Mouse (Mus musculus): ENCODE data around the gene Rrp8. TPM values are rescaled to one million over a fixed set of nuclear protein-coding genes. Genes with fewer than 3 reads are reported as not detected.

Gene Rrp8
- polyA plus RNA-seq, 1 experiment: 16.3 TPM

GRCm38 (mm10) chr7:105777797-105778552 lies 40.8 kb upstream of the Rrp8 start:
- no peak overlapping the region for H3K4me3 ChIP-seq (ENCODE audit: control insufficient read depth, insufficient read depth, low read length)
- no peak for DNase-seq
- peak overlapping the region; percentile 41; the same call in 1 of the 2 replicates for H3K27ac ChIP-seq (ENCODE audit: control insufficient read depth, insufficient read depth, low read length)
- H3K27me3 ChIP-seq (ENCODE audit: control insufficient read depth, insufficient read depth, low read length): no peaks in the 10 kb centered on the region
- 38% methylated on average over 13 of the region's 13 CpGs for whole genome bisulfite sequencing
- no peaks in the 10 kb centered on the region for H3K36me3 ChIP-seq (ENCODE audit: control insufficient read depth, insufficient read depth, low read length)
- H3K4me1 ChIP-seq (replicated peaks; ENCODE audit: control insufficient read depth, insufficient read depth, low read length): peaks cover 16% of the 10 kb centered on the region
- no peak for TF ChIP-seq CTCF (IDR thresholded peaks at IDR 0.05; ENCODE audit: borderline replicate concordance, control insufficient read depth, extremely low read depth, insufficient read depth, low read length, poor library complexity)
- TF ChIP-seq POLR2A (IDR thresholded peaks at IDR 0.05; ENCODE audit: control insufficient read depth, extremely low read depth, insufficient read depth, low read length, poor library complexity): no peak

GRCm38 (mm10) chr7:105777316-105777715 lies 40.1 kb upstream of the Rrp8 start:
- Histone ChIP-seq H3K27me3 (ENCODE audit: control insufficient read depth, insufficient read depth, low read length) (no peaks in the 10 kb centered on the region), H3K36me3 (ENCODE audit: control insufficient read depth, insufficient read depth, low read length) (no peaks in the 10 kb centered on the region), H3K4me3 (ENCODE audit: control insufficient read depth, insufficient read depth, low read length) (no peak overlapping the region), H3K4me1 (replicated peaks; ENCODE audit: control insufficient read depth, insufficient read depth, low read length) (peaks cover 16% of the 10 kb centered on the region), H3K27ac (ENCODE audit: control insufficient read depth, insufficient read depth, low read length) (no peak overlapping the region)
- DNase-seq: no peak
- TF ChIP-seq POLR2A (IDR thresholded peaks at IDR 0.05; ENCODE audit: control insufficient read depth, extremely low read depth, insufficient read depth, low read length, poor library complexity): no peak
- no peak for TF ChIP-seq CTCF (IDR thresholded peaks at IDR 0.05; ENCODE audit: borderline replicate concordance, control insufficient read depth, extremely low read depth, insufficient read depth, low read length, poor library complexity)
- 98% methylated on average over 1 of the region's 1 CpGs for WGBS

- Histone ChIP-seq H3K27ac (ENCODE audit: control insufficient read depth, insufficient read depth, low read length) (no peak overlapping the region), H3K36me3 (ENCODE audit: control insufficient read depth, insufficient read depth, low read length) (no peaks in the 10 kb centered on the region), H3K27me3 (ENCODE audit: control insufficient read depth, insufficient read depth, low read length) (no peaks in the 10 kb centered on the region), H3K4me1 (replicated peaks; ENCODE audit: control insufficient read depth, insufficient read depth, low read length) (peaks cover 16% of the 10 kb centered on the region), H3K4me3 (ENCODE audit: control insufficient read depth, insufficient read depth, low read length) (no peak overlapping the region)
- 88% methylated on average over 2 of the region's 2 CpGs for WGBS
- TF ChIP-seq CTCF (IDR thresholded peaks at IDR 0.05; ENCODE audit: borderline replicate concordance, control insufficient read depth, extremely low read depth, insufficient read depth, low read length, poor library complexity) (no peak), POLR2A (IDR thresholded peaks at IDR 0.05; ENCODE audit: control insufficient read depth, extremely low read depth, insufficient read depth, low read length, poor library complexity) (no peak)
- DNase-seq: no peak
These were observed 38.8 kb upstream of the Rrp8 start for GRCm38 (mm10) chr7:105776026-105776425.

GRCm38 (mm10) chr7:105774661-105775060 lies 37.5 kb upstream of the Rrp8 start:
- DNase-seq: no peak
- H3K4me3 ChIP-seq (ENCODE audit: control insufficient read depth, insufficient read depth, low read length): no peak overlapping the region
- TF ChIP-seq POLR2A (IDR thresholded peaks at IDR 0.05; ENCODE audit: control insufficient read depth, extremely low read depth, insufficient read depth, low read length, poor library complexity) (no peak), CTCF (IDR thresholded peaks at IDR 0.05; ENCODE audit: borderline replicate concordance, control insufficient read depth, extremely low read depth, insufficient read depth, low read length, poor library complexity) (no peak)
- H3K27ac ChIP-seq (ENCODE audit: control insufficient read depth, insufficient read depth, low read length): no peak overlapping the region
- WGBS: 83% methylated on average over 8 of the region's 8 CpGs
- H3K4me1 ChIP-seq (replicated peaks; ENCODE audit: control insufficient read depth, insufficient read depth, low read length): peaks cover 16% of the 10 kb centered on the region
- no peaks in the 10 kb centered on the region for H3K36me3 ChIP-seq (ENCODE audit: control insufficient read depth, insufficient read depth, low read length)
- H3K27me3 ChIP-seq (ENCODE audit: control insufficient read depth, insufficient read depth, low read length): no peaks in the 10 kb centered on the region

GRCm38 (mm10) chr7:105773041-105773440 lies 35.9 kb upstream of the Rrp8 start:
- H3K36me3 ChIP-seq (ENCODE audit: control insufficient read depth, insufficient read depth, low read length): no peaks in the 10 kb centered on the region
- 88% methylated on average over 5 of the region's 5 CpGs for WGBS
- no peak for TF ChIP-seq POLR2A (IDR thresholded peaks at IDR 0.05; ENCODE audit: control insufficient read depth, extremely low read depth, insufficient read depth, low read length, poor library complexity)
- no peak for TF ChIP-seq CTCF (IDR thresholded peaks at IDR 0.05; ENCODE audit: borderline replicate concordance, control insufficient read depth, extremely low read depth, insufficient read depth, low read length, poor library complexity)
- peaks cover 5% of the 10 kb centered on the region for H3K4me1 ChIP-seq (replicated peaks; ENCODE audit: control insufficient read depth, insufficient read depth, low read length)
- DNase-seq: no peak
- H3K27ac ChIP-seq (ENCODE audit: control insufficient read depth, insufficient read depth, low read length): no peak overlapping the region
- no peak overlapping the region for H3K4me3 ChIP-seq (ENCODE audit: control insufficient read depth, insufficient read depth, low read length)
- no peaks in the 10 kb centered on the region for H3K27me3 ChIP-seq (ENCODE audit: control insufficient read depth, insufficient read depth, low read length)

GRCm38 (mm10) chr7:105772331-105772730 lies 35.1 kb upstream of the Rrp8 start:
- 97% methylated on average over 15 of the region's 15 CpGs for WGBS
- no peak for TF ChIP-seq CTCF (IDR thresholded peaks at IDR 0.05; ENCODE audit: borderline replicate concordance, control insufficient read depth, extremely low read depth, insufficient read depth, low read length, poor library complexity)
- no peak for TF ChIP-seq POLR2A (IDR thresholded peaks at IDR 0.05; ENCODE audit: control insufficient read depth, extremely low read depth, insufficient read depth, low read length, poor library complexity)

More at GRCm38 (mm10) chr7:105772331-105772730, 35.1 kb upstream of the Rrp8 start:
- no peak overlapping the region for H3K27ac ChIP-seq (ENCODE audit: control insufficient read depth, insufficient read depth, low read length)
- no peak for DNase-seq
- H3K4me3 ChIP-seq (ENCODE audit: control insufficient read depth, insufficient read depth, low read length): no peak overlapping the region
- no peaks in the 10 kb centered on the region for H3K4me1 ChIP-seq (replicated peaks; ENCODE audit: control insufficient read depth, insufficient read depth, low read length)
- H3K27me3 ChIP-seq (ENCODE audit: control insufficient read depth, insufficient read depth, low read length): no peaks in the 10 kb centered on the region
- no peaks in the 10 kb centered on the region for H3K36me3 ChIP-seq (ENCODE audit: control insufficient read depth, insufficient read depth, low read length)
